ENCODE assay signal across 9 mouse cellular contexts in genomic region chr8:107941922-107942694, GRCm38 (mm10). TPM values are rescaled to one million over a fixed set of nuclear protein-coding genes. Genes with fewer than 3 reads are reported as not detected.
DNase-seq lines count a peak whose midpoint lies in the region; ATAC-seq and TF ChIP-seq lines count a peak whose summit lies in the region.
"Had no signal": no experiment of that assay in that cellular context is flagged by ENCODE, and none has a peak within 500 bp of the region (broad histone marks: within the 10 kb centered on the region; RNA-seq: fewer than 3 reads in every experiment).

TSS of gene Zfhx3 (plus strand) at chr8:107942644.

- 20% methylated on average over 11 of the region's 11 CpGs for WGBS in heart, embryonic 10.5 days
- 15% methylated on average over 11 of the region's 11 CpGs for WGBS in heart, postnatal 0 days
- 9% methylated on average over 11 of the region's 11 CpGs for WGBS in midbrain, embryonic 14.5 days

- H3K4me2 ChIP-seq in heart, postnatal 0 days (ENCODE audit: low read depth, low read length) = peak within 1 kb of the TSS; percentile 47
- peak within 1 kb of the TSS; percentile 65 for H3K4me2 ChIP-seq in midbrain, embryonic 14.5 days (ENCODE audit: low read length)

- no peak for ATAC-seq in heart, postnatal 0 days (ENCODE audit: insufficient read depth, low read depth)
- no peak for ATAC-seq in midbrain, embryonic 14.5 days (ENCODE audit: low FRiP score, low TSS enrichment)
- no peak for ATAC-seq in cerebellum, adult (ENCODE audit: insufficient number of reproducible peaks, low FRiP score, low TSS enrichment)

- H3K4me3 ChIP-seq in heart, embryonic 10.5 days = peak within 1 kb of the TSS; percentile 53
- H3K4me3 ChIP-seq in heart, postnatal 0 days (ENCODE audit: low read depth, low read length) = peak within 1 kb of the TSS; percentile 26
- H3K4me3 ChIP-seq in midbrain, embryonic 14.5 days (replicated peaks; ENCODE audit: low read depth, low read length) = peak within 1 kb of the TSS; percentile 31

- H3K27ac ChIP-seq in heart, embryonic 10.5 days = 0 out of 2 replicates have a peak within 1 kb of the TSS, but pooled peaks have one; percentile 18
- no peak within 1 kb of the TSS for H3K27ac ChIP-seq in heart, postnatal 0 days (ENCODE audit: low read depth)
- peak within 1 kb of the TSS; percentile 88 for H3K27ac ChIP-seq in midbrain, embryonic 14.5 days (replicated peaks; ENCODE audit: low read depth, low read length)

- intact Hi-C loops in heart, postnatal 14 days (cut with DNase I) = no loop called here

- no peaks in the 10 kb centered on the region for H3K36me3 ChIP-seq in heart, embryonic 10.5 days
- no peaks in the 10 kb centered on the region for H3K36me3 ChIP-seq in heart, postnatal 0 days (replicated peaks; ENCODE audit: control insufficient read depth, insufficient read depth, low read length)
- no peaks in the 10 kb centered on the region for H3K36me3 ChIP-seq in midbrain, embryonic 14.5 days (ENCODE audit: control insufficient read depth, insufficient read depth, low read length)

- no peak within 1 kb of the TSS for H3K9ac ChIP-seq in heart, postnatal 0 days (replicated peaks; ENCODE audit: low read depth, low read length)
- peak within 1 kb of the TSS; percentile 54 for H3K9ac ChIP-seq in midbrain, embryonic 14.5 days (replicated peaks; ENCODE audit: low read length)

- no peak for TF ChIP-seq CTCF in heart, postnatal 0 days (IDR thresholded peaks at IDR 0.05; ENCODE audit: low read depth)

- peaks cover 29% of the 10 kb centered on the region for H3K4me1 ChIP-seq in heart, embryonic 10.5 days
- H3K4me1 ChIP-seq in heart, postnatal 0 days (ENCODE audit: control insufficient read depth, insufficient read depth) = peaks cover 9% of the 10 kb centered on the region; the same call in 1 of the 2 replicates
- H3K4me1 ChIP-seq in midbrain, embryonic 14.5 days (ENCODE audit: control insufficient read depth, insufficient read depth, low read length) = peaks cover 57% of the 10 kb centered on the region

- no peaks in the 10 kb centered on the region for H3K9me3 ChIP-seq in heart, embryonic 10.5 days
- no peaks in the 10 kb centered on the region for H3K9me3 ChIP-seq in heart, postnatal 0 days (replicated peaks; ENCODE audit: control insufficient read depth, low read length)
- H3K9me3 ChIP-seq in midbrain, embryonic 14.5 days (ENCODE audit: control insufficient read depth, low read length) = no peaks in the 10 kb centered on the region

- peaks cover 11% of the 10 kb centered on the region for H3K27me3 ChIP-seq in heart, embryonic 10.5 days (ENCODE audit: insufficient read depth, poor library complexity, severe bottlenecking)
- peaks cover 29% of the 10 kb centered on the region for H3K27me3 ChIP-seq in heart, postnatal 0 days (ENCODE audit: control insufficient read depth, insufficient read depth, low read length)
- H3K27me3 ChIP-seq in midbrain, embryonic 14.5 days (ENCODE audit: control insufficient read depth, insufficient read depth, low read length) = no peaks in the 10 kb centered on the region

- no peak for DNase-seq in heart, embryonic 10.5 days (ENCODE audit: low spot score)
- no peak for DNase-seq in heart, postnatal 14 days
- DNase-seq in adrenal gland, postnatal 4 days (ENCODE audit: low spot score in 2 of 2) = no peak
- DNase-seq in heart, postnatal 0 days (ENCODE audit: low spot score) = no peak
- peak; percentile 64 for DNase-seq in midbrain, embryonic 14.5 days
- no peak for DNase-seq in cerebellum, postnatal 14 days
- no peak for DNase-seq in urinary bladder, postnatal 4 days (ENCODE audit: low spot score in 2 of 2)
- DNase-seq: kidney, postnatal 14 days had no signal

- no peak for TF ChIP-seq EP300 in heart, postnatal 0 days (IDR thresholded peaks at IDR 0.05; ENCODE audit: low read depth)

RNA-seq across cellular contexts. Expression of gene Zfhx3, which starts in this region (rescaled TPM):
- 7.0 and 9.7 TPM in 2 replicates for polyA plus RNA-seq in heart, embryonic 10.5 days (2016; fragmentation: Nextera tagmentation; extraction: Ambion mirVana)
- total RNA-seq in heart, postnatal 14 days (2021) = 1 to 10 TPM; 8.2 to 8.8 TPM
- total RNA-seq in adrenal gland, postnatal 4 days (2021) = 10 to 100 TPM; 38.1 to 42.0 TPM
- 2.5 and 3.6 TPM in 2 replicates for total RNA-seq in heart, postnatal 0 days (2014; rRNA removed; ENCODE audit: low replicate concordance)
- 2.0 TPM in 2 replicates for polyA plus RNA-seq in heart, postnatal 0 days (2015; fragmentation: Nextera tagmentation; extraction: Ambion mirVana)
- 56.8 and 68.4 TPM in 2 replicates for polyA plus RNA-seq in midbrain, embryonic 14.5 days (2014; fragmentation: Nextera tagmentation; extraction: Ambion mirVana)
